Mouse (Mus musculus) c-Kit-positive CD71-negative TER-119-negative erythroid progenitor cells, embryonic 14.5 days (primary cell): ENCODE data around the gene Focad.

Experiments
- DNase-seq: peaks from one replicate; pipeline ENCODE4 v3.0.0-alpha.2; 2013; ENCODE audit warnings: low read depth

The Focad gene

DNA sequence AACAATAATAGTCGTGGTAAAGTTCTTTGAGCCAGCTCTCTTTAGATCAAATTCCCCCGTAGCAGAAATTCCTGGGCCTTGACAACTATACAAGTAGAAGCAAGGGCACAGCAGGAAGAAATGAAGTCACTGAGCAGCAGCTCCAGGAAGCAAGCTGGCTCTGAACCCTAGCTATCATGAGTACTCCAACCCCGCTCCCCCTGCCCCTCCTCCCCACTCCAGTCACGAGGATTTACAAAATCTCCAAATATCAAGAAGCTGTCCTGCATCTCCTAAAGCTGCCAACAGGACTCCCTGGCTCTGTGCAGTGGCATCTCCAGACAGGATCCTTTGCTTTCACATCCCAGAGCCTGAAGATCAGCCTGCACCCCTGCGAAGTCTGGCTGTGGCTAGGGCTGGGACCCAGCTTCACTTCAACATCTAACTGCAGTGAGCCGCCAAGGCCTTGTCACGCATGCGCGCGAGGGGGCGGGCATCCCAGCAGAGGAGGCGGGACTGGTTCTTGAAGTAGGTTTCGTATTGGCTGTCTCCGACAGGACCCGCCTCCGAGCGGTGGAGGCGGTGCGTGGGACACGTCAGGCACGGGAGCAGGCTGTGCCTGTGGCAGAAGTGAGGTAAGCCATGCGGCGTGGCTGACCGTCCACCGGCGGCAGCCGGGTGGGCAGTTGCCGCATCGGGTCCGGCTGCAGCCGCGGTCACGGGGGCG lies at the start of gene Focad:
Focad (plus strand) TSS at position 568 of the 706 bp plus-strand sequence.
- DNase-seq = peak; percentile 95

DNA sequence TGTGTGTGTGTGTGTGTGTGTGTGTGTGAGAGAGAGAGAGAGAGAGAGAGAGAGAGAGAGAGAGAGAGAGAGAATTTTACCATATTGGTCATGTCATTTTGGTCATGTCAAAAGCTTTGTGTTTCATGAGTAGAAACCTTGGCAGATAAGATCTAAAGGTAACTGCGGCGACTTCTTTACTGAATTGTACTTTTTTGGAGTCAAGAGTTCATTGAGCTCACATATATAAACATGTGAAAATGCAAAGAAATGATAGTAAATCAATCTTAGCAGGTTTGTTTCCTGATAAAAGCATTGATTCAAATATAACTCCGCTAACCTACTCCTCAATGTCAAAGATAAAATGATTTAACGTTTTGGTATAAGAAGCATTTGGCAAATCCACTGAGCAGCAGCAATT lies 49.3 kb upstream of the Focad start:
- DNase-seq = no peak

DNA sequence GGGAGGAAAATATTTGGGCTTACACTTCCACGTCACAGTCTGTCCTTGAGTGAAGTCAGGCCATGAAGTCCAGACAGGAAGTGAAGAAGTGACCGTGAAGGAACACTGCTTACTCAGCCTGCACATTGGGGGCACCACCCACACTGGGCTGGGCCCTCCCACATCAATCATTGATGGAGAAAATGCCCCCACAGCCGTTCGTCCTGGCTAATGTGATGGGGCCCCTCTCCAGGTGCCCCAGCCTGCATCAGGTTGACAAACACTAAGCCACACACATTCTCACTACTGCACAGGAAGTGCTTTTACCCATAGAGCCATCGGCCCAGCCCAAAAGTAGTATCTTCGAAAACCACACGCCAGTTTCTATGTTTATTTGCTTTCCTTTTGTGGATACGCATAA lies 48.1 kb upstream of the Focad start:
- no peak for DNase-seq

DNA sequence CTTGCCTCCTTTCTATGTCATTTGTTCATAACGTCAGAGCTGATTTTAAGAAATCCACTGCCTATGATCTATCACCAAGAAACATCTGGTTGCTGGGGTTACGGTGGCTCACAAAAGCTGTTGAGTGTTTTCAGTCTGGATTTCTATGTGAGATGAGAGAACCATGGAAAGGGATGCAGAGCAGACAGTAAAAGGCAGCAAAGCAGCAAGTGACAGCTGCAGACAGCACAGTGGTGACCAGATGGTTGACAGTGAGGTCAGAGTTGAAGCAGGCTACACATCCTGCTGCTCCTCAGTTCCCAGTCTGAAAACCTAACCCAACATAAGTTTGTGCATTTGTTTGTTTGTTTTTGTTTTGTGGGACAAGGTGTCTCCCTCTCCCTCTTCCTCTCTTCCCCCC lies 19.0 kb upstream of the Focad start:
- no peak for DNase-seq

DNA sequence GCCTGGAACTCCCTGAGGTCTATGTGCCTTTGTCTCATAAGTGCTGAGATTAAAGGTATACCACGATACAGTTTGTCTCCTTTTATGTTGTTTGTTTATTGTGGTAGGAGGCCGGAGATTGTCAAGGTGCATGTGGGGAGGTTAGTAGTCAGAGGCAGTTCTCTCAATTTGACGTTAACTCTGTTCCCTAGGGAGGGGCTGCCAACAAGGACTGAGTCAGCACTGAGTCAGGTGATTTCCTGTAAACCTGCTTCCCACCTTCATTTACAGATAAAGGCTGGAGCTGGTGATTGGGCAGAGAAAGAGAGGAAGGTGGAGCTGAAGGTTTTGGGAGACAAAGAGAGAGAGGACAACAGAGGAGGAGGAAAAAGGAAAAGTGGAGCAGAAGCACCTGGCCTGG lies 15.4 kb upstream of the Focad start:
- DNase-seq = no peak

DNA sequence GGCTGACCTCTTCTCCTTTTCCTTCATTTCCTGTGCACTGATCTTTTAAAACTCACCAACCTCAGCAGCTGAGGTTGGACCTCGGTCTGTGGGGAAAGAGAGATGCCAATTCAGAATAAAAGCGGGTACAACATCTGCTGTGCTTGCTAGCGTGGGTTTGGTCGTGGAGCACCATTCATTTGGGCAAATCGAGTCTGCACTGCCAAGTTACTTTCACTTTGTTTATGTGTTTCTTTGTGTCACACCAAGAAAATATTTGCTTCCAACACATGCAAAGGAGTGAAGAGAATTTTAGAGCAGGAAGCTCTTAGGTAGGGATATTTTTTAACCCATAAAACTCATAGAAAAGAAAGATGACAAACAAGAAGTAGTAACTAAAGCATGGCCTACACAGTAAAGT lies 13.0 kb upstream of the Focad start:
- DNase-seq = no peak

DNA sequence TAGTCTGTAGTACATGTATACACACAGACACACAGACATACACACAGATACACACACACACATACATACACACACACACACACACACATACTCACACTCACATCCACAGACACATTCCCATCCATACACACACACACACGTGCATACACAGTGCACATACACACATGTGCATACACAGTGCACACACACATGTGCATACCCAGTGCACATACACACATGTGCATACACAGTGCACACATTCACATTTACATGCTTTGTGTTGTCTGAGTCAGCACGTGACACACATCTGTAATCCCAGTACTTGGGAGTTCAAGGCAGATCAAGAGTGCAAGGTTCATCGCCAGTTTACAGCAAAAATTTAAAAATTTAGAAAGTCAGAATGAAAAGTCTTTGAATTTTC lies 12.5 kb upstream of the Focad start:
- DNase-seq = no peak

DNA sequence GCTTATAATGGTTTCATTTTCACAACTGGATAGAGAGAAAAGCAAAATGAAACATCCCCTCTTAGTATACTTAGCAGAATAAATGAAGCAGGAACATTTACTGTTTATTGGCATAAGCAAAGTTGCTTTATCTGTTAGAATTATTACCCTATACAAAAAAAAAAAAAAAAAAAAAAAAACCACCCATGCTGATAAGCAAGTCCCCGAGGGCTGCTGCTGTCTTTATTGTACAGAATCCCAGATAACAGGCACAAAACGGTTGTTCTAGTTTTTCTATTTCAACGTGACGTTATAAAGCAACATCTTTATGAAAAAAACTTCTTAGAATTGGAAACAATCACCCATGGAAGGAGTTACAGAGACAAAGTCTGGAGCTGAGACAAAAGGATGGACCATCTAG lies 12.0 kb upstream of the Focad start:
- no peak for DNase-seq

DNA sequence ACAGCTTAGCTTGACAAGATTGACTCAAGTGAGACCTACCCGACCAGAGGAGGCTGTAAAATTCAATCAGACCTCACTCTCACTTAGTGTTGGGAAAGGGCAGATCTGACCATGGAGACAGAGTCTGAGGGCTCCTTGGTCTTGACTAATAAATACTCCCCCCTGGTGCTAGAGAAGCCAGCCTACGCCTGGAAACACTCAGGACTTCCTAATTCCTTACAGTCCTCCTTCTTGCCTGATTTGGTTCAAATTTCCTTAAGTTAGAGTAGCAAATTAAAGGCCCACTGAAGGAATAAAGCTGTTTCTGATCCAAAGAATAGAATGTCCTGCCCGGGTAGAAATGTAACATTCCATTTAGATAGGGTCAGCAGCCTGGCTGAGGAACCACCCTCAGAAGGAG lies 10.6 kb upstream of the Focad start:
- DNase-seq = no peak

DNA sequence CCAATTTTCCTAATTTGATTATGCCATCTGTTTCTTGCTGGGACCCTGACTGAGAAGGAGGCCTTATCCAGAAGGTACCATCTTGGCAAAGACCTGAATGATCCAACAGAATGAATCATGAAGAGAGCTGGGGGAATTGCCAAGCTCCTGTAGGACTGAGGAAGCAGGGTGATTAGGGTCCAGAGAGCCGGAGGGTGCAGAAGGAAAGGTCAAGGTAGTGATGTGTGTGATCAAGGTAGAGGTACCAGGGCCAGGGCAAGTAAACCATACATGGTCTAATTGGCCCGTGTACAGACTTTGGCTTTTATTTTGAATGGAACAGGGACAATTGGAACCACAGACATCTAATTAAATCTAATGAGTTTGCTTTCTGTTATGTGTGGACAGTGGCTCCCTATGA lies 4.1 kb upstream of the Focad start:
- no peak for DNase-seq

DNA sequence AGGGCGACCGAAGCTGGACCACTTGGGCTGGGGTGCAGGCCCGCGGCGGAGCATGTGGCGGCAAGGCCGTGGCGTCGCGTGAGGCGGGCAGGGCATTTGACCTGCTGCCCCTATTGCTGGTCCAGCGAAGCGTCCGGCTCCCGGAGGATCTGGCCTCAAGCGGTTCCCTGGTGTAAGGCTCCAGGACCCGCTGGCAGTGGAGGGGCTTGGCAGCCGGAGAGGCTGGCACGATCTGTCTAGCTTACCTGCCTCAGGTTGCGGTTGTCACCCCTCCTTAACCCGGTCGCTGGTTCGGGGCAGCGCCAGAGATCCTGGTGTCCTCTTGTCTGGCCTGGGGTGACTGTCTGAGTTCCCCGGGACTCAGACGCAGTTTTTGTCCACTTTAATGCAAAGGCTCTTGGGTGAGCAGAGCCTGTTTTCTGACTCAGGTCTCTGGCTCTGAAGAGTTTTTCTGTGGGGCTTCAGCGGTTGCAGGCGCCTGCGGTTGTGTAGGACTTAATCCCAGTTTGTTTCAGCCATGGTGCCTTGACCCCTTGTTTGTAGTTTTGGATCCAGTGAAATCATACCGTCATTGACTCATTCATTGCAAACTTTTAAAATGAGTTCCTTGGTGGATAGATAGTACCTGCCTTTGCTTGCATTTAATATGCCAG lies 465 bp downstream of the Focad start:
- peak; percentile 25 for DNase-seq

DNA sequence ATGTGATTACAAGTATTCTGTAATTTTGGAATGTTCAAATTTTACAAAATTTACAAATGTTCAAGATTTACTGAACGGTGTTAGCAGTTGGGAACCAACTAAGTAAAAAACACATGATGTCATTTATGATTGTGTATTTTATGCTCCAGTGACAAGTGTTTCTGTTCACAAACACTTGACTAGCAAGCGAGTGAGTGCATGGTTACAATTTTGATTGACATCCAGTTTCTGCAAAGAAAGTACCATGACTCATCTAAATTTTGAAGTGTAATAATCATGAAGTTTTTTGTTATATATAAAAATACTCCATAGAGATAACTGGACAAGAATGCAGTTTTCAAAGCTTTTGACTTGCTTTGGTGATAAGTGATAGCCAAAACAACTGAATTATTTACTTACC lies 1.3 kb downstream of the Focad start:
- DNase-seq = no peak

DNA sequence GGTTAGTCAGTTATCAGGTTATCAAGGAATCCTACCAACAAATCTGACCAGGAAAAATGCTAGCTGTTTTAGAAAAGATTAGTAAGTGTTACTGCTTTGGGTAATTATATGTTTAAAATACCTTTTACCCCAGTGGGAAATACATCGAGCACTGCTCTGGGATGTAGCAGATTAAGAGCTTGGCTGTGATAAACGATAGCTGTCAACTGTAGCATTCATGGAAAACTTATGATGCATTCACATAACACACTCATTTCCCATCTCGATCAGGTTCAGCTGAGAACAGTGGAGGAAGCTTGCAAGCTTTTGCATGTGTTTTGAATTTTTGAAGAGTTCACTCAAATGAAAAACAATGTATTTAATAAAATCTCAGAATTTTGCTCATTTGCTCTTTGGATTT lies 14.2 kb downstream of the Focad start:
- no peak for DNase-seq

DNA sequence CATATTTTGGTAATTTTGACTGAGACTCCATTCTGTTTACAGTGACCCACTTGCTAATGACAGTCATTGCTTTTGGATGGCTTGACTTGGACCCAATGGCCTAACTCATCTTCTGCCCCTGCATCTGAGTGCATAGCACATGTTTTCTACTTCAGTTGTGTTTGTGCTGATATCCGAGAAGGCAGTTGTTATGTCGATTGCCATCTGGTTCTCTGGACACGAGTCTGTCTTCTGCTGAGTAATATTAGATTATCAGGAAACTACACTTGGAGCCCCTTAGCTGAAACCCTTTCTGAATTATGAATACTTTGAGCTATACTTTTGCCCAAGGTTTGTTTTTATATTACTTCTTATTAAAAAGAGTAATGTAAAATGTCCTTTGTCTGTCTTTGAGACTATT lies 22.9 kb downstream of the Focad start:
- DNase-seq = no peak

DNA sequence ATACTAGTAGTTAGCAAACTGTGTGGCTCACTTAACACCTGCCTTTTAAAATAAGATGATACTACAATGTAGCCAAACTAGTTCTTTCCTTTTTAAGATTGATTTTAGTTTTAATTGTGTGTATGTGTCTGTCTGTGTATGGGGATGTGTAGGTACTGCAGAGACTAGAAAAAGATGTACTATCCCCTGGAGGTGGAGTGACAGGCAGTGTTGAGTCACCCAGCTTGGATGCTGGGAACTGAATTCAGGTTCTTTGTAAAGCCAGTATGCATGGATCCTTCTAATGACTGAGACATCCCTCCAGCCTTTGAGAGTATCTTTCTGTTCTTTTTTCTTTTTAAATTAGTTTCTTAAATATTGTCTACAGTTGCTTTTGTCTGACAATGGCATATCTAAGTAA lies 23.5 kb downstream of the Focad start:
- no peak for DNase-seq

DNA sequence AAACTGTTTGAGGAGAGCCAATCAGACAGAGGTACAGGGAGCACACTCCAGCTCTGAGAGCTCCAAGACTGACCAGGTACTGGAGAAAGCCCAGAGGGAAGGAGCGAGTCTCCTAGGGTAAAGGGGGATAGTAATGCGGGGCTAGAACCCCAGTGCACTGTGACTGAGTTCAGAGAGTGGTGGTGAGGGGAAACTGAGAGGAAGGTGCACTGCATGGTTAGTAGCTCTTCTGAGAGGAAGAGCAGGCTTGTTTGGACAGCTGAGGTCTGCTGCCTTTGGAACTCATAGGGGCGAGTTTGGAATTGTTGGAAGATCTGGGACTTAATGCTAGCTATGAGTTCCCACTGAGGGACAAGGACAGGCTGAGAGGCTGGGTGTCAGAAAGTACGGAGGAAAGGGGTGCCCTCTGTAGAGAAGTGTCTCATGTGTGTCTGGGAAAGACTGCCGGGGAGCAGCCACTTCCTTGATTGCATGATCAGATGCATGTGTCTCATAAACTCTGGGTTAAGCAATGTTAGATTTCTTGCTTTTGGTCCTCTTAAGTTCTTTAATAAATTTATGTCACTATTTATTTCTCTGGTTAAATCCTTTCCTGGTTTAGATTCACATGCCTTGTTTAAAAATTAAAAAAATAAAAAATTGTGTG lies 24.4 kb downstream of the Focad start:
- DNase-seq = no peak

DNA sequence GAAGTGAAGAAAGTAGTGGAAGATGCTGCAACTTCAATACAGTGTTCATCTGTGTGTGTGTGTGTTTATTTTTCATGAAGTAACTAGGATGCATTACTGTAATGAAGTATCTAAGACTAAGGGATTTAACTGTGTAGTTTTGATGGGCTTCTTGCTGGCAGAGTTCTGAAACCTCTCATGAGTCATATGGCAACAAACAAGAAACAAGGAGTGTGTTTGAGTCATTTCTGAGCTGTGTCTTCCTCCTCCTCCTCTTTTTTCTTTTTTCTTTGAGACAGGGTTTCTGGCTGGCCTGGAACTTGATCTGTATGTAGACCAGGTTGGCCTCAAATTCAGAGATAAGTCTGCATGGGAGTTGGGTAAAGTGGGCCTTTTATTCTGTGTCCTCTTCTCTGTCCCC lies 25.7 kb downstream of the Focad start:
- no peak for DNase-seq

DNA sequence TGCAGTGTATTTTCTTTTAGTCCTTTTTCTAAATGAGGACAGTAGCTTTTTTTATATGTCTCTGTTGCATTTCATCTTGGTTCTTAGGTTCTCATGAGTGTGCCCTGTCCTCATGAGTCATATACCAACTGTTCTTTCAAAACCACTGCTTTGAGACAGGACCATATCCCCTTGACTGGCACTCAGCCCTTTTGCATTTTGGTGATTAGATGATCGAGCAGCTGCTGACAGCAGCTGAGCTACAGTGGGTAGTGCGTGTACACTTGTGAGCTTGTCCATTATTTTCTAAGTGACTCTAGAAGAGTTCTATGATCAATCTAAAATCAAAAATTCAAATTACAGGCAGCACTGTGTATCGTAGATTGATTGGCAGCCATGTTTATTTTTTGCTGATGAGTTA lies 28.0 kb downstream of the Focad start:
- no peak for DNase-seq

DNA sequence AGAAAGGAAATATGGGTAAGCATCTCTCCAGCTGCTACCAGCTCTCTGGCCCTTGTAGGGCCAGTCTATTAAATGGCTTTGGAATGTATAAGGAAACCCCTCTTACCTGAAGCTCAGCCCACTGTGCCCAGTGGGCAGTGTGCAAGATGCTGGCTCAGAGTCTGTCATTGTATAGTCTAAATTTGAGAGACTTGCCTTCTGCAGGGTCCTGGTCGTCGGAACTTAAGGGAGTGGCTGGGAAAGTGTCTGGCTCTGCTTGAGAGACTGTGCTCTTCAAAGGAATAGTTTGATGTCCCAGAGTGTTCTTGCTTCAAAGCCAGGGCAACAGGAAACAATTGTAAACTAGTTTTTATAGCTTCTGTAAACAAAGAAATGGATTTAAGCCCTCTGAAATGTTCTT lies 41.5 kb downstream of the Focad start:
- DNase-seq = no peak

DNA sequence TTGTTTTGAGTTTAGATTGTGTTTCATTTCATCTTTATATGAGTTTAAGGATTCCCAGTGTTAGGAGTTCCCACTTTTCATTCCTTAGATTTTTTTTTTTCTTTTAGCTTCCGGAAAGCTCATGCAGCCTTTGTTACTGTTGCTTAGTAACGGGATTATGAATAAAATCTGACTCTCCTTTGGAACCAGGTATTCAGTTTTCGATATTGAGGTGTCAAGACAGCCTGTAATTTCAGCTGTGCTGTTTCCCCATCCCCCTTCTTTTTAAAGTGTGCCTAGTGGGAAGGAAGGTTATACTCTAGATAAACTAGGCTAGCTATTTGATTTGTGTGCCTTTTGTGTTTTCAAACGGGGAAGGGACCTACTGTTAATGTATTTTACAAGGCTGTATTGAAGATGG lies 42.1 kb downstream of the Focad start:
- no peak for DNase-seq

DNA sequence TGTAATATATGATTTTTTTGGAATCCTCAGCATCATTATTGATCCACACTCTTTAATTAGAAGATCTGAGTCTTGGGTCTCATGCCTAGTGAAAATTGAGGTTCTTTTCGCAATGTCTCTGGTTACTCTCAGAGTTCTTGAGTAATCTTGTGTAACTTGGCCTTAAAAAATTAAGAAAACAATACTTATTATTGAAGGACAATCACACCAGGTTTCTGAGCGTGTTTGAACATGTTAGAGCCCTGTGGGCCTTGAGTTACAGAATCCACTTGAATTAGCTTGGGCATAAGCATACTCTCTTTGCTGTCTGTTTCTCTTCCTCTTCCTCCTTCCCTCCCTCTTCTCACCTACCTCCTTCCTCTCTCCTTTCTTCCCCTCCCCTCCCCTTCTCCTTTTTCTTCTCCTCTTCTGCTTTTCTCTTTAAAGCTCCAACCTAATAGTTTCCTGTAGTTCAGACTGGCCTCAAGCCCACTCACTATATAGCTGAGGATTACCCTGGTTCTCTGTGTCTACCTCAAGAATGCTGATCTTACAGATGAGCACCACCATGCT lies 44.0 kb downstream of the Focad start:
- DNase-seq = no peak

DNA sequence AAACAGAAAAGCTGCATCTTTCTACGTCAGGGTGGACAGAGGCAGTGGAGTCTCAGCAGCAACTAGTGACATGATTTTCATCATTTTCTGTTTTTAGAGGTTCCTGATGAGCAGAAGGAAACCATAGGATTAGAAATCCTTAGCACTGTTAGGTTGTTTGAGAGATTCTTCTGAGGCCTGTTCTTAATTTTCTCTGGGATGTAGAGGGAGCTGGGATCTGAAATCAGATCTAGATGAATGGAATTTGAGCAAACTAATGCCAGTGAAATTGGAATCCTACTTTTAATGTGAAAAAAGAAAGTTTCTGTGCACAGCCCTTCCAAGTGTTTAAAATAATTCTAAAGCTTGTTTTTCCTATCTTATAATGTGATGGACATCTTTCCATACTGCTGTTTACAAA lies 55.0 kb downstream of the Focad start:
- DNase-seq = no peak

DNA sequence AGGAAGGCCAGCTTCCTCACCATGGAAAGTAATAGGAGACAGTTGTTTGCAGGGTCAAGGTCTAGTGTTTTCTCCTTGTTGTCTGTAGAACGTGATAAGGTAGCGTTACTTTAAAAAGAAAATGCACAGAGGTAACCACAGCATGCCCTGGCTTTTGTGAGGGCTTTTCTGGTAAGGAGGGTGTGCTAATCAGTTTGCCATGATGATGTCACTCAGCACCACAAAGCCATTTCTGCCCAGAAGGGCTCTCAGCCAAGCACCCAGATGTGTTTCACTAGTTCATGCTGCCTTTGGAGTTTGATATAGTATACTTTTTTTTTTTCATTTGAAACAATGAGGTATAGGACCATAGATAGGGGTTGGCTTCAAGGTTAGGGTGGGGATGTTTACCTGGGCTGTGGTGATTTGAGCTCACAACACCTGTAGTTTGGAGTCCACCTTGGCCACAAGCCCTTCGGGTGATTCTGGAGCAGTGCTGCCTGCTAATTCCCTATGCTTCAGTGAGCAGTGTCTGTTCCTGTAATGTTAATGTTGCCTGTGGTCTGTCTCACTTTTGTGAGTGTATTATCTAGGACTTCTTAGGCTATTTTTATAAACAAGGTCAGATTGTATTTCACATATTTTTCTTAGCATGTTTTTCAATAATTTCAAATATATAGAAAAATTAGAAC lies 61.2 kb downstream of the Focad start:
- DNase-seq = no peak
